Comparison of ENCODE assay signal across 14 mouse cellular contexts in the genomic region with DNA sequence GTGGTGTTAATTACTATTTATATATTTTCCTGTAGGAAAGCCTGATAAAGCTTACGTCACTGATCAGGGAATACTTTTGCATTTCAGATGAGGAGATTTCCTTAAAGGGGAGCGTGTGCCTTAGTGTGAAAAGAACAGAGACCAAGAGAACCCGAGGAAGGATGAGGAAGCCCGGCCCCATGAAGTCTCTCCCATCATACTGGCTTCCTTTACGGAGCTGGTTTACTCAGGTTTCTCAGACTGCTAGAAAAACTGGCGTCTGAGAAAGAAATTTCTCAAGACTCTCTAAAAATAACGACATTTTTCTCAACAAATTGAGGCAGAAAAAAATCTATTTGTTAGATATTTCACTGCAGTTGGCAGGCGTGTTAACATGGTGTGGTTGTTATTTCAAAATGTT.
A peak's percentile ranks its signal among the peaks of the same experiment; 100 is the strongest.
DNase-seq lines count a peak whose midpoint lies in the region; ATAC-seq and TF ChIP-seq lines count a peak whose summit lies in the region.
"Had no signal": no experiment of that assay in that cellular context is flagged by ENCODE, and none has a peak within 500 bp of the region (broad histone marks: within the 10 kb centered on the region; RNA-seq: fewer than 3 reads in every experiment).

No protein-coding gene starts in this region.

- no peaks in the 10 kb centered on the region for H3K27me3 ChIP-seq in lung, postnatal 0 days (replicated peaks; ENCODE audit: insufficient read depth, low read length)
- H3K27me3 ChIP-seq in embryonic facial prominence, embryonic 14.5 days (replicated peaks; ENCODE audit: control insufficient read depth, insufficient read depth, low read length) = no peaks in the 10 kb centered on the region
- no peaks in the 10 kb centered on the region for H3K27me3 ChIP-seq in stomach, postnatal 0 days (ENCODE audit: control insufficient read depth, insufficient read depth, low read length)
- H3K27me3 ChIP-seq: hindbrain, embryonic 13.5 days; liver, embryonic 12.5 days had no signal

- no peak overlapping the region for H3K4me3 ChIP-seq in lung, postnatal 0 days (ENCODE audit: low read depth, low read length)
- H3K4me3 ChIP-seq in lung, adult 2 months (replicated peaks; ENCODE audit: extremely low read depth, low read depth, low read length) = no peak overlapping the region
- H3K4me3 ChIP-seq in embryonic facial prominence, embryonic 14.5 days (ENCODE audit: low read depth, low read length) = 0 out of 2 replicates have a peak overlapping the region, but pooled peaks have one; percentile 1
- no peak overlapping the region for H3K4me3 ChIP-seq in stomach, postnatal 0 days (ENCODE audit: low read depth, low read length)
- H3K4me3 ChIP-seq: hindbrain, embryonic 13.5 days; liver, embryonic 12.5 days had no signal

- H3K9me3 ChIP-seq in lung, postnatal 0 days (ENCODE audit: low read length) = no peaks in the 10 kb centered on the region
- no peaks in the 10 kb centered on the region for H3K9me3 ChIP-seq in embryonic facial prominence, embryonic 14.5 days (ENCODE audit: control insufficient read depth, low read length)
- H3K9me3 ChIP-seq in stomach, postnatal 0 days (ENCODE audit: control insufficient read depth, low read length) = no peaks in the 10 kb centered on the region
- H3K9me3 ChIP-seq: hindbrain, embryonic 13.5 days; liver, embryonic 12.5 days had no signal

- H3K9ac ChIP-seq in lung, postnatal 0 days (replicated peaks; ENCODE audit: low read depth) = no peak overlapping the region
- H3K9ac ChIP-seq in embryonic facial prominence, embryonic 14.5 days (ENCODE audit: low read depth, low read length) = no peak overlapping the region
- H3K9ac ChIP-seq in stomach, postnatal 0 days (ENCODE audit: low read length) = no peak overlapping the region
- H3K9ac ChIP-seq: hindbrain, embryonic 13.5 days; liver, embryonic 12.5 days had no signal

- H3K27ac ChIP-seq in lung, postnatal 0 days (ENCODE audit: low read length) = no peak overlapping the region
- peak overlapping the region; percentile 48; the same call in 1 of the 2 replicates for H3K27ac ChIP-seq in embryonic facial prominence, embryonic 14.5 days (replicated peaks; ENCODE audit: low read depth, low read length)
- H3K27ac ChIP-seq in stomach, postnatal 0 days (replicated peaks) = no peak overlapping the region
- H3K27ac ChIP-seq: hindbrain, embryonic 13.5 days; liver, embryonic 12.5 days had no signal

- intact Hi-C loops in heart, postnatal 10 days (cut with DNase I) = no loop called here

- 0 out of 2 replicates have a peak, but pooled peaks have one; percentile 8 for ATAC-seq in lung, postnatal 0 days
- no peak for ATAC-seq in embryonic facial prominence, embryonic 14.5 days (ENCODE audit: low read depth)
- ATAC-seq in stomach, postnatal 0 days (ENCODE audit: low FRiP score, low TSS enrichment) = no peak
- no peak for ATAC-seq in CD4-positive, CD25-positive, alpha-beta regulatory T cell, adult 4 months
- ATAC-seq: liver, embryonic 12.5 days had no signal

- H3K36me3 ChIP-seq in lung, postnatal 0 days (ENCODE audit: insufficient read depth, low read length) = no peaks in the 10 kb centered on the region
- H3K36me3 ChIP-seq in embryonic facial prominence, embryonic 14.5 days (ENCODE audit: control insufficient read depth, insufficient read depth, low read length) = no peaks in the 10 kb centered on the region
- no peaks in the 10 kb centered on the region for H3K36me3 ChIP-seq in stomach, postnatal 0 days (ENCODE audit: control insufficient read depth, insufficient read depth, low read length)
- H3K36me3 ChIP-seq: hindbrain, embryonic 13.5 days; liver, embryonic 12.5 days had no signal

- no peak for TF ChIP-seq EP300 in lung, postnatal 0 days (IDR thresholded peaks at IDR 0.05)
- TF ChIP-seq EP300 in stomach, postnatal 0 days (optimal IDR thresholded peaks at IDR 0.05) = no peak

- TF ChIP-seq POLR2A in lung, adult 2 months (IDR thresholded peaks at IDR 0.05; ENCODE audit: borderline replicate concordance, extremely low read depth, low read depth, low read length) = no peak

- WGBS in lung, postnatal 0 days = 22% methylated on average over 8 of the region's 8 CpGs
- 39% methylated on average over 8 of the region's 8 CpGs for WGBS in lung, adult 2 months
- 23% methylated on average over 8 of the region's 8 CpGs for WGBS in embryonic facial prominence, embryonic 14.5 days
- 33% methylated on average over 8 of the region's 8 CpGs for WGBS in stomach, postnatal 0 days

- no peak for TF ChIP-seq CTCF in lung, postnatal 0 days (IDR thresholded peaks at IDR 0.05)
- TF ChIP-seq CTCF in lung, adult 2 months (IDR thresholded peaks at IDR 0.05; ENCODE audit: insufficient read depth, low read length) = no peak
- no peak for TF ChIP-seq CTCF in stomach, postnatal 0 days (IDR thresholded peaks at IDR 0.05; ENCODE audit: low read depth)

- DNase-seq in heart, adult 11 months = peak; percentile 85
- DNase-seq in heart, postnatal 10 days = no peak
- peak; percentile 42 for DNase-seq in lung, postnatal 0 days (ENCODE audit: low spot score)
- DNase-seq in lung, adult 2 months = no peak
- peak; percentile 52 for DNase-seq in embryonic facial prominence, embryonic 14.5 days (ENCODE audit: low spot score)
- DNase-seq in stomach, postnatal 0 days (ENCODE audit: low spot score) = no peak
- DNase-seq: cerebellum, adult 18-20 months; gastrocnemius, postnatal 14 days; kidney, adult 18-20 months; retina, postnatal 1 day; spleen, adult 18-20 months had no signal

- no peaks in the 10 kb centered on the region for H3K4me1 ChIP-seq in lung, postnatal 0 days (ENCODE audit: insufficient read depth, low read depth, low read length)
- H3K4me1 ChIP-seq in lung, adult 2 months (ENCODE audit: control insufficient read depth, insufficient read depth, low read length) = no peaks in the 10 kb centered on the region; the same call in 1 of the 2 replicates
- no peaks in the 10 kb centered on the region for H3K4me1 ChIP-seq in embryonic facial prominence, embryonic 14.5 days (ENCODE audit: control insufficient read depth, insufficient read depth, low read length)
- H3K4me1 ChIP-seq in stomach, postnatal 0 days (replicated peaks; ENCODE audit: control insufficient read depth, insufficient read depth) = no peaks in the 10 kb centered on the region
- H3K4me1 ChIP-seq: hindbrain, embryonic 13.5 days; liver, embryonic 12.5 days had no signal

- H3K4me2 ChIP-seq in lung, postnatal 0 days (replicated peaks; ENCODE audit: low read depth, low read length) = 0 out of 2 replicates have a peak overlapping the region, but pooled peaks have one; percentile 14
- peak overlapping the region; percentile 42 for H3K4me2 ChIP-seq in embryonic facial prominence, embryonic 14.5 days (ENCODE audit: low read depth, low read length)
- peak overlapping the region; percentile 1; the same call in 1 of the 2 replicates for H3K4me2 ChIP-seq in stomach, postnatal 0 days (replicated peaks; ENCODE audit: low read depth)
- H3K4me2 ChIP-seq: hindbrain, embryonic 13.5 days; liver, embryonic 12.5 days had no signal

Comparison
In these comparisons a context has a peak if more than half of its experiments do, and no peak if none do; other contexts are left out.
1. DNase-seq: peak in heart, adult 11 months (single experiment), lung, postnatal 0 days (single experiment) and embryonic facial prominence, embryonic 14.5 days (single experiment); none in heart, postnatal 10 days (0 of 2), lung, adult 2 months (single experiment) and stomach, postnatal 0 days (single experiment).
2. Peak in every context shown above with its lines, with median percentiles within 50 percentile points of each other: H3K4me2 ChIP-seq.